Mouse (Mus musculus): ENCODE data around the gene Atxn7. TPM values are rescaled to one million over a fixed set of nuclear protein-coding genes. Genes with fewer than 3 reads are reported as not detected.

The Atxn7 gene
- polyA plus RNA-seq, 1 experiment from 2014 or later: 3.4 TPM

GRCm38 (mm10) chr14:14068553-14068952 is 107.3 kb downstream of the Atxn7 start:
- Histone ChIP-seq H3K36me3 (ENCODE audit: insufficient read depth, low read length) (no peaks in the 10 kb centered on the region), H3K27ac (ENCODE audit: low read length) (peak overlapping the region; percentile 91), H3K4me2 (replicated peaks; ENCODE audit: low read depth, low read length) (0 out of 2 replicates have a peak overlapping the region, but pooled peaks have one; percentile 38), H3K27me3 (ENCODE audit: insufficient read depth, low read length) (no peaks in the 10 kb centered on the region), H3K9ac (replicated peaks; ENCODE audit: low read length) (no peak overlapping the region), H3K9me3 (ENCODE audit: low read length) (no peaks in the 10 kb centered on the region), H3K4me3 (ENCODE audit: low read length) (no peak overlapping the region), H3K4me1 (ENCODE audit: insufficient read depth, low read length) (peaks cover 28% of the 10 kb centered on the region)
- ATAC-seq (ENCODE audit: low FRiP score, low TSS enrichment): no peak
- WGBS: 60% methylated on average over 3 of the region's 3 CpGs

GRCm38 (mm10) chr14:14070541-14071315 is 109.5 kb downstream of the Atxn7 start:
- ATAC-seq (ENCODE audit: low FRiP score, low TSS enrichment): no peak
- Histone ChIP-seq H3K4me1 (ENCODE audit: insufficient read depth, low read length) (peaks cover 21% of the 10 kb centered on the region), H3K27me3 (ENCODE audit: insufficient read depth, low read length) (no peaks in the 10 kb centered on the region), H3K36me3 (ENCODE audit: insufficient read depth, low read length) (no peaks in the 10 kb centered on the region), H3K9me3 (ENCODE audit: low read length) (no peaks in the 10 kb centered on the region), H3K9ac (replicated peaks; ENCODE audit: low read length) (no peak overlapping the region), H3K27ac (ENCODE audit: low read length) (no peak overlapping the region), H3K4me3 (ENCODE audit: low read length) (no peak overlapping the region), H3K4me2 (replicated peaks; ENCODE audit: low read depth, low read length) (no peak overlapping the region)
- 38% methylated on average over 6 of the region's 6 CpGs for WGBS

- H3K9ac ChIP-seq (replicated peaks; ENCODE audit: low read length): no peak overlapping the region
- peaks cover 21% of the 10 kb centered on the region for H3K4me1 ChIP-seq (ENCODE audit: insufficient read depth, low read length)
- no peak overlapping the region for H3K27ac ChIP-seq (ENCODE audit: low read length)
- no peaks in the 10 kb centered on the region for H3K36me3 ChIP-seq (ENCODE audit: insufficient read depth, low read length)
- no peak overlapping the region for H3K4me3 ChIP-seq (ENCODE audit: low read length)
- 33% methylated on average over 4 of the region's 4 CpGs for WGBS
- no peaks in the 10 kb centered on the region for H3K27me3 ChIP-seq (ENCODE audit: insufficient read depth, low read length)
- H3K4me2 ChIP-seq (replicated peaks; ENCODE audit: low read depth, low read length): no peak overlapping the region
- peak; percentile 58; the same call in 1 of the 2 replicates for ATAC-seq (ENCODE audit: low FRiP score, low TSS enrichment)
- H3K9me3 ChIP-seq (ENCODE audit: low read length): no peaks in the 10 kb centered on the region
Observed at GRCm38 (mm10) chr14:14071456-14071855, 110.2 kb downstream of the Atxn7 start.

- H3K36me3 ChIP-seq (ENCODE audit: insufficient read depth, low read length): 0 out of 2 replicates have a peak, but pooled peaks cover 3% of the 10 kb centered on the region
Observed at GRCm38 (mm10) chr14:14080604-14081194, 119.5 kb downstream of the Atxn7 start.

GRCm38 (mm10) chr14:14083811-14084210 is 122.6 kb downstream of the Atxn7 start:
- 94% methylated on average over 8 of the region's 8 CpGs for WGBS
- H3K4me2 ChIP-seq (replicated peaks; ENCODE audit: low read depth, low read length): no peak overlapping the region
- no peak for ATAC-seq (ENCODE audit: low FRiP score, low TSS enrichment)

More at GRCm38 (mm10) chr14:14080604-14081194, 119.5 kb downstream of the Atxn7 start:
- Histone ChIP-seq H3K4me2 (replicated peaks; ENCODE audit: low read depth, low read length) (no peak overlapping the region), H3K27me3 (ENCODE audit: insufficient read depth, low read length) (no peaks in the 10 kb centered on the region), H3K9ac (replicated peaks; ENCODE audit: low read length) (no peak overlapping the region), H3K9me3 (ENCODE audit: low read length) (no peaks in the 10 kb centered on the region), H3K4me3 (ENCODE audit: low read length) (no peak overlapping the region), H3K4me1 (ENCODE audit: insufficient read depth, low read length) (no peaks in the 10 kb centered on the region), H3K27ac (ENCODE audit: low read length) (no peak overlapping the region)
- 90% methylated on average over 6 of the region's 6 CpGs for WGBS
- no peak for ATAC-seq (ENCODE audit: low FRiP score, low TSS enrichment)

GRCm38 (mm10) chr14:14086711-14087263 is 125.5 kb downstream of the Atxn7 start:
- peaks cover 28% of the 10 kb centered on the region for H3K36me3 ChIP-seq (ENCODE audit: insufficient read depth, low read length)
- no peak for ATAC-seq (ENCODE audit: low FRiP score, low TSS enrichment)
- WGBS: 84% methylated on average over 4 of the region's 4 CpGs
- H3K27ac ChIP-seq (ENCODE audit: low read length): no peak overlapping the region
- no peaks in the 10 kb centered on the region for H3K4me1 ChIP-seq (ENCODE audit: insufficient read depth, low read length)
- H3K27me3 ChIP-seq (ENCODE audit: insufficient read depth, low read length): no peaks in the 10 kb centered on the region
- H3K9me3 ChIP-seq (ENCODE audit: low read length): no peaks in the 10 kb centered on the region
- H3K9ac ChIP-seq (replicated peaks; ENCODE audit: low read length): no peak overlapping the region
- H3K4me2 ChIP-seq (replicated peaks; ENCODE audit: low read depth, low read length): no peak overlapping the region
- H3K4me3 ChIP-seq (ENCODE audit: low read length): no peak overlapping the region

More at GRCm38 (mm10) chr14:14083811-14084210, 122.6 kb downstream of the Atxn7 start:
- peaks cover 8% of the 10 kb centered on the region; the same call in 1 of the 2 replicates for H3K36me3 ChIP-seq (ENCODE audit: insufficient read depth, low read length)
- H3K27me3 ChIP-seq (ENCODE audit: insufficient read depth, low read length): no peaks in the 10 kb centered on the region
- H3K4me3 ChIP-seq (ENCODE audit: low read length): no peak overlapping the region
- no peaks in the 10 kb centered on the region for H3K4me1 ChIP-seq (ENCODE audit: insufficient read depth, low read length)
- no peak overlapping the region for H3K27ac ChIP-seq (ENCODE audit: low read length)
- H3K9ac ChIP-seq (replicated peaks; ENCODE audit: low read length): no peak overlapping the region
- H3K9me3 ChIP-seq (ENCODE audit: low read length): no peaks in the 10 kb centered on the region

GRCm38 (mm10) chr14:14087348-14087747 is 126.1 kb downstream of the Atxn7 start:
- WGBS: 67% methylated on average over 6 of the region's 6 CpGs
- H3K4me3 ChIP-seq (ENCODE audit: low read length): no peak overlapping the region
- no peak overlapping the region for H3K27ac ChIP-seq (ENCODE audit: low read length)
- no peak overlapping the region for H3K9ac ChIP-seq (replicated peaks; ENCODE audit: low read length)
- no peaks in the 10 kb centered on the region for H3K4me1 ChIP-seq (ENCODE audit: insufficient read depth, low read length)
- peaks cover 30% of the 10 kb centered on the region for H3K36me3 ChIP-seq (ENCODE audit: insufficient read depth, low read length)
- no peaks in the 10 kb centered on the region for H3K27me3 ChIP-seq (ENCODE audit: insufficient read depth, low read length)
- H3K4me2 ChIP-seq (replicated peaks; ENCODE audit: low read depth, low read length): no peak overlapping the region
- ATAC-seq (ENCODE audit: low FRiP score, low TSS enrichment): no peak
- no peaks in the 10 kb centered on the region for H3K9me3 ChIP-seq (ENCODE audit: low read length)

GRCm38 (mm10) chr14:14088016-14088791 is 127.0 kb downstream of the Atxn7 start:
- no peaks in the 10 kb centered on the region for H3K9me3 ChIP-seq (ENCODE audit: low read length)
- no peaks in the 10 kb centered on the region for H3K27me3 ChIP-seq (ENCODE audit: insufficient read depth, low read length)
- H3K36me3 ChIP-seq (ENCODE audit: insufficient read depth, low read length): peaks cover 36% of the 10 kb centered on the region
- H3K4me1 ChIP-seq (ENCODE audit: insufficient read depth, low read length): no peaks in the 10 kb centered on the region
- no peak overlapping the region for H3K4me3 ChIP-seq (ENCODE audit: low read length)
- no peak for ATAC-seq (ENCODE audit: low FRiP score, low TSS enrichment)
- H3K27ac ChIP-seq (ENCODE audit: low read length): no peak overlapping the region
- 85% methylated on average over 9 of the region's 9 CpGs for WGBS
- H3K4me2 ChIP-seq (replicated peaks; ENCODE audit: low read depth, low read length): no peak overlapping the region
- H3K9ac ChIP-seq (replicated peaks; ENCODE audit: low read length): no peak overlapping the region

GRCm38 (mm10) chr14:14090571-14090970 is 129.3 kb downstream of the Atxn7 start:
- H3K27me3 ChIP-seq (ENCODE audit: insufficient read depth, low read length): no peaks in the 10 kb centered on the region
- no peak overlapping the region for H3K4me3 ChIP-seq (ENCODE audit: low read length)
- no peaks in the 10 kb centered on the region for H3K4me1 ChIP-seq (ENCODE audit: insufficient read depth, low read length)
- no peak overlapping the region for H3K4me2 ChIP-seq (replicated peaks; ENCODE audit: low read depth, low read length)
- no peak overlapping the region for H3K9ac ChIP-seq (replicated peaks; ENCODE audit: low read length)
- H3K27ac ChIP-seq (ENCODE audit: low read length): no peak overlapping the region
- H3K9me3 ChIP-seq (ENCODE audit: low read length): no peaks in the 10 kb centered on the region
- peaks cover 42% of the 10 kb centered on the region for H3K36me3 ChIP-seq (ENCODE audit: insufficient read depth, low read length)
- 95% methylated on average over 6 of the region's 6 CpGs for WGBS
- no peak for ATAC-seq (ENCODE audit: low FRiP score, low TSS enrichment)
